Mouse (Mus musculus) hindbrain, embryonic 16.5 days (tissue): ENCODE data around the gene Ptger4. TPM values are rescaled to one million over a fixed set of nuclear protein-coding genes. Genes with fewer than 3 reads are reported as not detected.
A peak's percentile ranks its signal among the peaks of the same experiment; 100 is the strongest.

Experiments used
- ATAC-seq: fragments of 200-750 bp; cut with Nextera tagmentation; 2 replicates; pipeline ENCODE4 v1.8.0; 2017; ENCODE audit warnings: moderate TSS enrichment, moderate library complexity
- H3K27ac ChIP-seq: fragments of 300-500 bp; sonication (generic); 2 replicates; pipeline ENCODE4 v1.5.1; 2014; ENCODE audit warnings: low read depth, mild to moderate bottlenecking, control low read depth, low read length, moderate library complexity
- H3K27me3 ChIP-seq: fragments of 300-500 bp; sonication (generic); replicated peaks from 2 replicates; pipeline ENCODE4 v1.6.1; 2014; ENCODE audit warnings: low read length; ENCODE audit not compliant: control insufficient read depth, insufficient read depth
- H3K36me3 ChIP-seq: fragments of 300-500 bp; sonication (generic); 2 replicates; pipeline ENCODE4 v1.6.1; 2014; ENCODE audit warnings: mild to moderate bottlenecking, low read length, moderate library complexity, mixed read lengths; ENCODE audit not compliant: control insufficient read depth, insufficient read depth
- H3K4me1 ChIP-seq: fragments of 300-500 bp; sonication (generic); 2 replicates; pipeline ENCODE4 v1.6.1; 2014; ENCODE audit warnings: low read depth, low read length; ENCODE audit not compliant: control insufficient read depth, insufficient read depth
- H3K4me2 ChIP-seq: fragments of 300-500 bp; sonication (generic); 2 replicates; pipeline ENCODE4 v1.6.1; 2014; ENCODE audit warnings: mild to moderate bottlenecking, low read length, control low read depth, moderate library complexity
- H3K4me3 ChIP-seq: fragments of 300-500 bp; sonication (generic); 2 replicates; pipeline ENCODE4 v1.5.1; 2014; ENCODE audit warnings: mild to moderate bottlenecking, low read length, control low read depth, moderate library complexity
- H3K9ac ChIP-seq: fragments of 300-500 bp; sonication (generic); 2 replicates; pipeline ENCODE4 v1.6.1; 2014; ENCODE audit warnings: low read depth, mild to moderate bottlenecking, control low read depth, low read length, moderate library complexity
- H3K9me3 ChIP-seq: fragments of 300-500 bp; sonication (generic); 2 replicates; pipeline ENCODE4 v1.6.1; 2014; ENCODE audit warnings: mild to moderate bottlenecking, low read length, moderate library complexity; ENCODE audit not compliant: control insufficient read depth
- WGBS: fragments of 180-500 bp; shearing (Covaris S2); extraction: QIAGEN DNeasy Blood & Tissue Kit; methylation state at CpG from one replicate; pipeline ENCODE4 v1.1.7; 2014; 5-methylcytosine and 5-hydroxymethylcytosine counted together
- polyA plus RNA-seq: library from polyadenylated mRNA; unstranded; fragments of >200 nt; fragmentation: Nextera tagmentation; extraction: Ambion mirVana; gene quantifications from 2 replicates; pipeline ENCODE4 v1.2.1, GENCODE M21; 2015

The Ptger4 gene
- polyA plus RNA-seq = 3.4 and 3.9 TPM in 2 replicates

DNA sequence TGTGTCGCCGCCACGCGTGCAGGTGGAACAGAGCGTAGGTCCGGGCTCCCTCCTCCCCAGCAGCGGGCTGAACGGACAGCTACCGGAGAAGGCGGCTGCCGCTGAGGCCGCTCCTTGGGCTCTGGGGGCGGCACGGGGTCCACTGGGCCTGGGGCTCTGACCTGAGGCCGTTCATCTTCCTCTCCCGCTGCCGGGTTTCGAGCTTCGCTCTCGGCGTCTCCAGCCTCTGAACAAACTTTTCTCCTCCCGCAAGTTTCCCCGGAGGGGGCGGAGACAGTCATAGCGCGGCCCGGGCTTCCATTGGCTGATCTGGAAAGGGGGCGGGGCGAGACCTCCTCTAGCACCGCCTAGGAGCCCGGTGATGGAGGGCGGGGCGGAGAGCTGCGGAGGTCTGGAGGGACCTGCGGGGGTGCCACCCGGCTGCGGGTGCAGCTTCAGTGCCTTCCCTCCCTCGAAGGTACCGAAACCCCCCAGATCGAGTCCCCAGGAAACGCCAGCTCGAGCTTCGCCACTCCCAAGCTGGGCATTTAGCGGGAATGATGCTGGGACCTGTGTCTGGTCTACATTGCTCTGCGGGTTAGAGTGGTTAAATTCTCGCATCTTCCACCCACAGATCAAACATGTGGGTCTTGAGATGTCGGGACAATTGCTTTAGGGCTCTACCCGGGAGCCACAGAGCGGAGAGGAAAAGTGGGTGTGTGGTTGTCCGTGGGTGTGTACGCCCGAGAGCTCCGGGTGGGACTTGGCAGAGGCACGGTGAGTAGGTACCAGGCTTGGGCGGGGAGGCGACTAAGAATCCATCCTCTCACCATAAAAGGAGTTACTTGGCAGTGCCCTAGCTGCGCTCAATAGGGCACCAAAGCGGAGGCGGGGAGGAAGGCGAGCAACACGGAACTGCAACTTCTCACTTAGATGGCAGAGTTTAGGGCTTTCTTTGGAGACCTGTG is at the start of gene Ptger4:
TSS of gene Ptger4 (minus strand) at position 229 of the 947 bp plus-strand sequence.
- H3K4me3 ChIP-seq = peak within 1 kb of the TSS; percentile 57
- peaks cover 11% of the 10 kb centered on the region for H3K27me3 ChIP-seq
- no peak within 1 kb of the TSS for H3K27ac ChIP-seq
- no peaks in the 10 kb centered on the region for H3K9me3 ChIP-seq
- H3K4me2 ChIP-seq = peak within 1 kb of the TSS; percentile 100
- ATAC-seq = peak; percentile 97
- H3K4me1 ChIP-seq = peaks cover 23% of the 10 kb centered on the region
- no peaks in the 10 kb centered on the region for H3K36me3 ChIP-seq
- WGBS = 1% methylated on average over 50 of the region's 61 CpGs
- H3K9ac ChIP-seq = peak within 1 kb of the TSS; percentile 59

DNA sequence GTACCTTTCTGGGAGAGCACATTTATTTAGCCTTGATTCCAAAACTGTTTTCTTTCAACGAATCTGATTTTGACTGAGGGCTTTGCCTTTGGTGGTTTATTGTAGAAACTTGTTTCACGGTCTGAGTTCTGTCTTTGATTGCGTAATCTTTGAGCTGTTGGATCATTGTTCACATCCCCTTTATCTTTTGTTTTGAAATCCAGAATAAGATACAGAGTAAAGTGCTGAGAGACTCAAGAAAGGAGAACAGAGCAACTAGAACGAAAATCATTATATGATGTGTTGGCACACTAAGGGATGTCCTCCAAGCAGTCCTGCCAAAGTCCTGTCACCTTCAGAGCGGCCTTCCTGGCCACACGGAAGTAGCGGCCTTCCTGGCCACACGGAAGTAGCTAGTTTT is 44.4 kb upstream of the Ptger4 start:
- no peaks in the 10 kb centered on the region for H3K9me3 ChIP-seq
- H3K4me3 ChIP-seq = no peak overlapping the region
- no peak overlapping the region for H3K4me2 ChIP-seq
- WGBS = 88% methylated on average over 8 of the region's 8 CpGs
- no peaks in the 10 kb centered on the region for H3K27me3 ChIP-seq
- H3K36me3 ChIP-seq = no peaks in the 10 kb centered on the region
- no peak overlapping the region for H3K9ac ChIP-seq
- H3K4me1 ChIP-seq = no peaks in the 10 kb centered on the region
- ATAC-seq = no peak
- H3K27ac ChIP-seq = no peak overlapping the region

DNA sequence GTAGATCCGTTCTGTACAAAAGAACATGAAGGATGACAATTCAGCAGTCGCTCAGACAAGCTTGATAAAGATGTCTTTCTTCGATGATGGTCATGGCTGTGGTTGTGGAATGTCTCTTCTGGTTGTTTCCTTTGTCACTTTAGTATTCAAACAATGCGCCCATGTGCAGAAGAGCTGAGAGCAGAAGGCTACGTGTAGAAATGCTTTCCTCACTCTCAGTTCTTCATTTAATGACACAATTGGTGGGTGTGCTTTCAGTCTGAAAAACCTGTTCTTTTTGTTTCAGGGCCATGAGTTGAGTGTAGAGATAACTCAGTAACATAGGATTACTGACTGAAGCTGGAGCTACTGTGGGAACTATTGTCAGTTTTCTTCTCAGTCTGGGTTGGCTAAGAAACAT is 43.1 kb upstream of the Ptger4 start:
- WGBS = 77% methylated on average over 5 of the region's 5 CpGs
- H3K4me3 ChIP-seq = no peak overlapping the region
- H3K4me1 ChIP-seq = no peaks in the 10 kb centered on the region
- no peaks in the 10 kb centered on the region for H3K36me3 ChIP-seq
- no peaks in the 10 kb centered on the region for H3K27me3 ChIP-seq
- H3K4me2 ChIP-seq = no peak overlapping the region
- ATAC-seq = no peak
- no peak overlapping the region for H3K27ac ChIP-seq
- no peak overlapping the region for H3K9ac ChIP-seq
- H3K9me3 ChIP-seq = no peaks in the 10 kb centered on the region

DNA sequence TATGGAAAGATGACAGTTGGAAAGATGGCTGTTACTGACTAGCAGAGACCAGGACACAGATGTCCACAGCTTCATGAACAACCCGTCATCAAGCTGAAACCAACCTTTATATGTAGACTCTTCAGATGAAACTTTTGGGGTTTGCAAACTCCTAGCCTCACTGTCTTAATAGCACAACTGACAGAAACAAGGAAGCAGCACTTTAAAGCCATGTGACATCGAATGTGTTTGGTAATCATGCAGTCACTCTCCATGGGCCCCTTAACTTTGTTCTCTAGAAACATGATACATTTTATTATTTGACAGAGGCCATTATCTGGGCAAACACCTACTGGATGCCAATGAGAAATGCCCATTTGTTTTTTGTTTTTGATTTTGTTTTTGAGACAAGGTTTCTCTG is 37.3 kb upstream of the Ptger4 start:
- Histone ChIP-seq H3K4me1 (no peaks in the 10 kb centered on the region), H3K4me2 (no peak overlapping the region), H3K36me3 (no peaks in the 10 kb centered on the region), H3K4me3 (no peak overlapping the region), H3K27ac (no peak overlapping the region), H3K9me3 (peaks cover 3% of the 10 kb centered on the region; the same call in 1 of the 2 replicates), H3K9ac (no peak overlapping the region), H3K27me3 (no peaks in the 10 kb centered on the region)
- WGBS = 91% methylated on average over 2 of the region's 2 CpGs
- ATAC-seq = no peak

DNA sequence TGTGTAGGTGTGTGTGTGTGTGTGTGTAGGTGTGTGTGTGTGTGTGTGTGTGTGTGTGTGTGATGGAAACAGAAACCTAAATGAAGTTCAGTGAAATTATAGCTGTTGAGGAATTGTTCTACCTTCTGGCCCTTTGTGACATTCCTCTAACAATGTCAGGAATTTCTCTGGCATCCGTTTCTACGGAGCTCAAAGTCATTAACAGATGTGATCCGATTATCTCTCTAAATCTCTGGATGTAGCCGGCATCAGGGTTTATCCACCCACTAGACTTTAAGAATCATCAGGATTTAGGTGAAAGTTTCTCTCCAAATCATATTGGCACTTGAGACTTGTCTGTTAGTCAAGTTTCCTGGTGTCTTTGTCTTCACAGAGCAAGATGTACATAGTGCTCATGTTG is 35.8 kb upstream of the Ptger4 start:
- H3K27me3 ChIP-seq = no peaks in the 10 kb centered on the region
- H3K4me1 ChIP-seq = no peaks in the 10 kb centered on the region
- peaks cover 3% of the 10 kb centered on the region; the same call in 1 of the 2 replicates for H3K9me3 ChIP-seq
- ATAC-seq = no peak
- H3K36me3 ChIP-seq = no peaks in the 10 kb centered on the region
- no peak overlapping the region for H3K4me3 ChIP-seq
- no peak overlapping the region for H3K9ac ChIP-seq
- WGBS = 71% methylated on average over 4 of the region's 4 CpGs
- H3K27ac ChIP-seq = no peak overlapping the region
- H3K4me2 ChIP-seq = no peak overlapping the region

DNA sequence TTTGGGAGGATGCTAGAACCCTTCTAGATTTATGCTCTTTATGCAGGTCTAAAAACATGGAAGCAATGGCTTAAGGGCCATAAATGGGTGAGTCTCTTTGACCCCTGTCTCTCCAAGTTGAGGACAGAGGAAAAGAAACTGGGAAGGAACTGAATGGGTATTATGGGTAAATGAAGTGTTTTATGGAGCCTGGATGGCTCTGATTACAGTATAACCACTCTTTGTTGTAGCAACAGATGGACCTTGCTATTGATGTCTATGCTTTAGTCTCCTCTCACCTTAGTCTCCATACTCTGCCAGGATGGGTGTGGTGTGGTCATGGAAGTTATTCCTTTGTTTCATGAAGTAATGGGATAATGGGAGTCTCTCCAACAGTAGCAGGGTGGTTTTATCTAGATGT is 34.5 kb upstream of the Ptger4 start:
- Histone ChIP-seq H3K4me1 (no peaks in the 10 kb centered on the region), H3K9me3 (peaks cover 3% of the 10 kb centered on the region; the same call in 1 of the 2 replicates), H3K27ac (no peak overlapping the region), H3K4me3 (no peak overlapping the region), H3K4me2 (no peak overlapping the region), H3K27me3 (no peaks in the 10 kb centered on the region), H3K36me3 (no peaks in the 10 kb centered on the region), H3K9ac (no peak overlapping the region)
- no peak for ATAC-seq

DNA sequence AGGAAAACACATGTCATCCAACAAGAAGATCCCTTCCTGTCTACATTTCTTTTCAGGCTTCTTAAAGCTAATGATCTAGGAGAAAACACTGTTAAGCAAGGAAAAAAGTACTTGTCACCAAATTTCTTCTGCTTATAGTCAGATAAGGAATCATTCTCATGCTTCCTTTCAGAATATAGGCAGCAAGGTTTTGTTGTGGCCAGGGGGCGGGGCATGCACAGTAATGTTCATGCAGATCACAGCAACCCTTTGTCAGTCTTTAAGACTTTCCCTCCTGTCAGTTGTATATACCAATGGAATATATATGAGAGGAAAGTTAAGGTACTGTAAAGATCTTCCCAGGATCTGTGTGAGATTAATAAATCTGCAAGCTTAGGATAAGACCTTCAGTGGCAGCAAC is 30.0 kb upstream of the Ptger4 start:
- no peak for ATAC-seq
- no peaks in the 10 kb centered on the region for H3K36me3 ChIP-seq
- H3K27me3 ChIP-seq = no peaks in the 10 kb centered on the region
- H3K9me3 ChIP-seq = peaks cover 3% of the 10 kb centered on the region; the same call in 1 of the 2 replicates
- H3K9ac ChIP-seq = no peak overlapping the region
- no peak overlapping the region for H3K27ac ChIP-seq
- H3K4me3 ChIP-seq = no peak overlapping the region
- H3K4me1 ChIP-seq = no peaks in the 10 kb centered on the region
- WGBS = 92% methylated on average over 1 of the region's 1 CpGs
- no peak overlapping the region for H3K4me2 ChIP-seq

DNA sequence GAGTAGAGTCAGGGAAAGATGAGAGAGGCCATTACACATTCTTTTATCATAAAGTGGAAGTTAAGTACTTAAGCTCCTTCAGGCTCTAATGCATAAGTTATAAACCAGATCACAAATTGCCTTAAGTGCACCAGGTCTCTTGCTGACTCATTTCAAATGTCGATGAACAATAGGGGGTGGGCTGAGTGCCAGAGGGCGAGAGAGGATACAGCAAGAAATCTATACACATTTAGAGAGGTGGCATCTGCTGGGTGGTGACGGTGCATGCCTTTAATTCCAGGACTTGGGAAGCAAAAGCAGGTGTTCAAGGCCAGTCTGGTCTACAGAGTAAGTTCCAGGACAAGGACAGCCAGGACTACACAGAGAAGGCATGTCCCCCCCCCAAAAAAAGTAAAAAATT is 22.1 kb upstream of the Ptger4 start:
- Histone ChIP-seq H3K27me3 (no peaks in the 10 kb centered on the region), H3K4me1 (no peaks in the 10 kb centered on the region), H3K27ac (no peak overlapping the region), H3K4me2 (no peak overlapping the region), H3K9me3 (no peaks in the 10 kb centered on the region), H3K9ac (no peak overlapping the region), H3K4me3 (no peak overlapping the region), H3K36me3 (no peaks in the 10 kb centered on the region)
- WGBS = 69% methylated on average over 3 of the region's 3 CpGs
- ATAC-seq = no peak

DNA sequence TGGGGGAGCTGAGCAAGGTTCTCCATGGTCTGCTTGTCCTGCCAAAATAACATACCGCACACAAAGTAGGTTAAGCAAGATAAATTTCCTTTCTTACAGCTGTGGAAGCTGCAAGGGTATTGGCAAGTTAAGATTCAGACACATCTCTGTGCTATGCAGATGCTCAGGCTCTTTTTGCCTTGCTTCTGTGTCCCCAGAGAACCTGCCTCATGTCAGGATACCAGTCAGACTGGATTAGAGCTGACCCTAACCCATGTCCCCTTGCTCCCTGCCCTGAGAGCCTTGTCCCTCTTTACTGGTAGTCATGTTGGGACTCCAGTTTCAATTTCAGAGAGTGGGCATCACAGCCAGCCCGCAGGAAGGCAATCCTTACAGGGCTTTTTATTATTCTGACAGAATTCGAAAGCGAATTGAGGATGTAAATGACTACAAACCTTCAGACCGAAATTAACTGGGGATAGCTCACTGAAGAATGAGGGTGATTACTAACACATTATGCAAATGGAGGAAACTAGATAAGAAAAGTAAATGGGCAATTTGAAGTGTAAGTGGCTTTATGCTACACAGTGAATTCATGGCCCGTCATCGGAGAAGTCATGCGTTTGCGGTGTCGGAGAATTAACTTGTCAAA is 19.0 kb upstream of the Ptger4 start:
- Histone ChIP-seq H3K4me2 (no peak overlapping the region), H3K9me3 (no peaks in the 10 kb centered on the region), H3K4me1 (no peaks in the 10 kb centered on the region), H3K4me3 (no peak overlapping the region), H3K27me3 (no peaks in the 10 kb centered on the region), H3K9ac (no peak overlapping the region), H3K27ac (no peak overlapping the region), H3K36me3 (no peaks in the 10 kb centered on the region)
- ATAC-seq = peak; percentile 58; the same call in 1 of the 2 replicates
- WGBS = 67% methylated on average over 10 of the region's 10 CpGs
